Mouse (Mus musculus) c-Kit-positive CD71-positive TER-119-positive erythroid progenitor cells, embryonic 14.5 days (primary cell): ENCODE measurements at regions not wholly inside any gene's neighbourhood (a gene's known extent, or its start where the extent isn't known, plus 50 kb on each side); places are given as distances from the start of the nearest gene placed in this dataset.
A peak's percentile ranks its signal among the peaks of the same experiment; 100 is the strongest.

ENCODE experiments used
- DNase-seq: peaks from one replicate; pipeline ENCODE4 v3.0.0-alpha.2; 2013; ENCODE audit warnings: low spot score

GRCm38 (mm10) chr13:102273818-102274217 lies 419.5 kb upstream of the Cd180 start:
- DNase-seq: no peak

- DNase-seq: no peak
These were observed 418.1 kb upstream of the Cd180 start for GRCm38 (mm10) chr13:102275296-102275695.

GRCm38 (mm10) chr13:102276885-102277284 lies 416.5 kb upstream of the Cd180 start:
- no peak for DNase-seq

- no peak for DNase-seq
These were observed 413.2 kb upstream of the Cd180 start for GRCm38 (mm10) chr13:102280198-102280597.

GRCm38 (mm10) chr13:102294451-102294850 lies 398.9 kb upstream of the Cd180 start:
- no peak for DNase-seq

GRCm38 (mm10) chr13:102295079-102295478 lies 398.3 kb upstream of the Cd180 start:
- no peak for DNase-seq

- DNase-seq: no peak
These were observed 385.4 kb upstream of the Cd180 start for GRCm38 (mm10) chr13:102307983-102308382.

GRCm38 (mm10) chr13:102312096-102312495 lies 381.3 kb upstream of the Cd180 start:
- DNase-seq: no peak

GRCm38 (mm10) chr13:102315921-102316692 lies 377.3 kb upstream of the Cd180 start:
- DNase-seq: no peak

- no peak for DNase-seq
These were observed 374.4 kb upstream of the Cd180 start for GRCm38 (mm10) chr13:102318891-102319404.

- no peak for DNase-seq
These were observed 373.9 kb upstream of the Cd180 start for GRCm38 (mm10) chr13:102319453-102319852.

- DNase-seq: no peak
These were observed 369.5 kb upstream of the Cd180 start for GRCm38 (mm10) chr13:102323876-102324275.

- DNase-seq: peak; percentile 37
These were observed 367.4 kb upstream of the Cd180 start for GRCm38 (mm10) chr13:102326003-102326402.

GRCm38 (mm10) chr13:102326544-102326943 lies 366.8 kb upstream of the Cd180 start:
- DNase-seq: peak; percentile 19

GRCm38 (mm10) chr13:102333667-102334066 lies 359.7 kb upstream of the Cd180 start:
- no peak for DNase-seq

GRCm38 (mm10) chr13:102334131-102334534 lies 359.2 kb upstream of the Cd180 start:
- no peak for DNase-seq

- DNase-seq: no peak
These were observed 350.1 kb upstream of the Cd180 start for GRCm38 (mm10) chr13:102343236-102343635.

- no peak for DNase-seq
These were observed 348.6 kb upstream of the Cd180 start for GRCm38 (mm10) chr13:102344606-102345269.

GRCm38 (mm10) chr13:102349493-102349892 lies 343.9 kb upstream of the Cd180 start:
- DNase-seq: no peak

- DNase-seq: no peak
These were observed 341.1 kb upstream of the Cd180 start for GRCm38 (mm10) chr13:102352073-102352854.

GRCm38 (mm10) chr13:102355569-102355968 lies 337.8 kb upstream of the Cd180 start:
- no peak for DNase-seq

- DNase-seq: no peak
These were observed 320.8 kb upstream of the Cd180 start for GRCm38 (mm10) chr13:102372451-102373082.
